Mouse (Mus musculus) spleen, embryonic (tissue): ENCODE measurements at regions not wholly inside any gene's neighbourhood (a gene's known extent, or its start where the extent isn't known, plus 50 kb on each side); places are given as distances from the start of the nearest gene placed in this dataset.

Experiments
- CTCF ChIA-PET: fragments of 350-600 bp; sonication (Branson Sonifier 250); formaldehyde crosslinking; loops from one replicate; lab custom pipeline; 2022; lab: Charles Lee

DNA sequence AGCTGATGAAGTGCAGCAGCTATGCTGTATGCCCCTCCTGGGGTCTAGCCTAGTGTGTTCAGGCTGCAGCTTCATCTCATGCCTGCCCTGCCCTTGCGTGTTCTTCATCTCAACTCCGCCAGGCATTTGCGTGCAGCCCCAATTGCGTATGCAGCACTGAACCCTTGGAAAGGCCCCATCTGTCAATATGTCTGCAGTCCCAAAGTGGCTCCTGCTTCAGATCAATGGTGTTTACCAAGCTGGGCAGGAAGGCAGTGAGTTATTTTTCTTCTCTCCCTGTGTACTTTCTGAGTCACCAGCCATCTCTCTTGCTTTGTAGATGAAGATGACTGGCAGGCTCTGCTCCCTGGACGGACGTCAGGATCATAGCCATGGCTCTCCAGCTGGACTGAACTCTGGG lies 264.5 kb downstream of the Matn1 start:
- CTCF ChIA-PET = no interaction called here

- CTCF ChIA-PET = no interaction called here
These were observed 268.5 kb downstream of the Matn1 start for GRCm38 (mm10) chr4:131212711-131213110.

GRCm38 (mm10) chr4:131215682-131216081 lies 271.5 kb downstream of the Matn1 start:
- CTCF ChIA-PET = no interaction called here

GRCm38 (mm10) chr4:131216361-131216760 lies 272.2 kb downstream of the Matn1 start:
- CTCF ChIA-PET = no interaction called here

GRCm38 (mm10) chr4:131217083-131217482 lies 272.9 kb downstream of the Matn1 start:
- CTCF ChIA-PET = no interaction called here

GRCm38 (mm10) chr4:131217571-131218155 lies 273.5 kb downstream of the Matn1 start:
- CTCF ChIA-PET = no interaction called here

DNA sequence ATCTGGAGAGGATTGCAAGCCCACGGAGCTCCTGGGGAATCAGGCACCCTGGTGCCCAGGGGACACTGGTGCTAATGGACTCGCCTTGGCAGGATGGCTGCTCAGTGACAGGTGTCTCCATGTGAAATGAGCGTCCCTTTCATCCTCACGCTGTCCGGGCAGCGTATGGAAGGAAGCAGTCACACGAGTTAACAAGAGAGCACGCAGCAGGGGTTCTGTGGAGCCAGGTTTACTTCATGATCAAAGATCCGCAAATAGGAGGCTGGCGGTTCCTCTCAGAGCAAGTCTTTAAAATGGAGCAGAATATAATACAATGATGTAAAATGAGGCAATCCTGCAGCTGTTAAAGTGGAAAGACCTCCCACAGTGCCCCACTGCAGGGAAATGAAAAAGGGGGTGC lies 276.8 kb downstream of the Matn1 start:
- CTCF ChIA-PET = no interaction called here

DNA sequence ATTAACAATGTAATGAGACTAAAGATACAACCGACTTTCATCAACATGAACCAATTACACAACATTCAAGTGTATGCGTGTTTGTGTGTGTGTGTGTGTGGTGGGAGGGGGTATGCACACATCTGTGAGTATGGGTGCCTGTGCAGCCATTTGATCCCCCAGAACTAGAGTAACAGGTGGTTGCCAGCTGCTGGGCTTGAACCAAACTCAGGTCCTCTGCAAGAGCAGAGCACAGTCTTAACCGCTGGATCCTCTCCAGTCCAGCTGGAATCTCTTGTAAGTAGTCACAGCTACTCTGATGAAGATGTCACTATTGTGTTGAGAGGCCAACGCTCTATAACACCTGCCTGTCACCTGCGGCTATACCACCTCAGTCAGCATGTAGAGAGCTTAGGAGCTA lies 286.2 kb downstream of the Matn1 start:
- CTCF ChIA-PET = no interaction called here

- CTCF ChIA-PET = no interaction called here
These were observed 292.4 kb downstream of the Matn1 start for GRCm38 (mm10) chr4:131236611-131237031.

- CTCF ChIA-PET = no interaction called here
These were observed 294.4 kb downstream of the Matn1 start for GRCm38 (mm10) chr4:131238591-131238990.

- CTCF ChIA-PET = no interaction called here
These were observed 294.9 kb downstream of the Matn1 start for GRCm38 (mm10) chr4:131239132-131239531.

DNA sequence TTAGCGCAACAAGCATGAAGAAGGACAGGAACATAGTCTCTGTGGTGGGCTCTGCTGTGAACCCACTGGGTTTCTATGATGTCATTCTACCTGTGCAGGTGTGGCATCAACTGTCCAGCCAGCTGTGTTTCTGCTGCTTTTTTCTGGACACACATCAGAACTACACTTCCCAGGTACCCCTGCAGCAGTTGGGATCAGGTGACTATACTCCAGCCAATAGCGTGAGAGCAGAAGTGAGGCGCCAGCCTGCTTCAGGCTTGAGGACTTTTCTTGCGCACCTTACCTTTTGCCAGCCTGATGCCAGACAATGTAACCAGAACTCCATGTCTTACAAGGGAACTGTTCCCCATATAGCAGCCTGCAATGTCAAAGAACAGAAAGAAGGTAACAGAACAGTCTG lies 296.3 kb downstream of the Matn1 start:
- CTCF ChIA-PET = no interaction called here

- CTCF ChIA-PET = no interaction called here
These were observed 298.1 kb downstream of the Matn1 start for GRCm38 (mm10) chr4:131242250-131242649.

DNA sequence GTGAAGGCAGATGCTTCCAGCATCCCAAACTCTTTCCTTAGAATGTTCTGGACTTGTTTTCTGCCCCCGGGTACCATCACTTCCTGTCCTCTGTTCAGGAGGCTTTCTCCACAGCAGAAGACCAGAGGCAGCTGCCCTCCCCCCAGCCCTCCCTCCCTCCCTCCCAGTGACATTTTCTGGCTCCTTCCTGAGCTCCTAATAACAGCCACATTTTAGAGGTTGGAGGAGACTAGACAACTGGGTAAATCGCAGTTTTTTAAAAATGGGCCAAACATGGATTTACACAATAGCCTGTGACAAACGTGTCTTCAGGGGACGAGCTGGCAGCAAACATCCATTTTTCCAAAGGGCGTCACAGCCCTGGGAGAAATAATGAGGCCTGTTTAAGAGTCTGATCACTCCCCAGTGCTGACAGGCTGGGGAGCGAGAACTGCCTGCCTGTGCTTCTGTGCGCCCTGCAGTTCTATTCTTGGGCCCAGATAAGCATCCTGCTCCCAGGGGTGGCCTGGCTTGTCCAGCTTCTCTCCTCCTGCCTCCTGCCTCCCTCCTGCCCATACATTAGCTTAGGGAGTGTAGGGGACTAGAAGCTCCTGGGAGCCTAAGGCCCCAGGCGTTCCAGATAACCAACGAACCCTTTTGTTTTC lies 299.7 kb downstream of the Matn1 start:
- CTCF ChIA-PET = no interaction called here

DNA sequence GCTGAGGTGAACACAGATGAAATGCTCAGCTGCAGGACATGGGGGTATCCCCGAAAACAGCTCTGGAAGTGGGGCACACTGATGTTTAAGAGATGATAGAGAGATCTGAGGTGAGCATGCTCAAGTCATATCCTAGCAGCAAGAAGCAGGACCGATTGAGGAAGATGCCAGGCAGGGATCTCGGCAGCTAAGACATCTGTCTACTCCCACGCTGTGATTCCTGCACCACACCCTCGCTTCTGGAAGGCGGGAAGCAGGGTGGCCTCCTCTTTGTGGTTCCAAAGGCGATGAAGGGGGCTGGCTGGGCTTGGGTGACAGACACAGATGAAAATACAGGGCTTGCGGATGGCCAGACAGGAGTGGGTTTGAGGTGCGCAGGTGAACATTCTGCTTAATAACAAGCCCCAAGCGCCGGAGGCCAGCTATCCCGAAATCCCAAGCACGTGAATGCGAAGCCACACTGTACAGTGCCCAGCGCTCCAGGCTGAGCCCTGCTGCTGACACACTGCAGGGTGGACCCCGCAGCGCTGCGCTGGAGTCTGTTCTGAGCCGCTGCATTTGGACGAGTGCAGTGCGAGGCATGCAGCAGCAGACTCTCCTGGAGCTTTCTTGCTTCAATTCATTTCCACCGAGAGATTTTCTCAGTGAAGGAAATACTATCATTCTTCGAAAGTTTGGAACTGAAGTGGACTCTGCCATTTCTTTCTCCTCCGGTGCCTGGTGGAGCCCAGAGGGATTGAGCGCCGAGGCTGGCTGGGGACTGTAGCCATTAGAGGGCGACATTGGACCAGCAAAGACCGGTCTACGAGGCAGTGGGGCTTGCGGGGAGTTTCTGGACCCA lies 308.6 kb downstream of the Matn1 start:
- CTCF ChIA-PET = no interaction called here

GRCm38 (mm10) chr4:131253443-131253817 lies 309.2 kb downstream of the Matn1 start:
- CTCF ChIA-PET = no interaction called here

DNA sequence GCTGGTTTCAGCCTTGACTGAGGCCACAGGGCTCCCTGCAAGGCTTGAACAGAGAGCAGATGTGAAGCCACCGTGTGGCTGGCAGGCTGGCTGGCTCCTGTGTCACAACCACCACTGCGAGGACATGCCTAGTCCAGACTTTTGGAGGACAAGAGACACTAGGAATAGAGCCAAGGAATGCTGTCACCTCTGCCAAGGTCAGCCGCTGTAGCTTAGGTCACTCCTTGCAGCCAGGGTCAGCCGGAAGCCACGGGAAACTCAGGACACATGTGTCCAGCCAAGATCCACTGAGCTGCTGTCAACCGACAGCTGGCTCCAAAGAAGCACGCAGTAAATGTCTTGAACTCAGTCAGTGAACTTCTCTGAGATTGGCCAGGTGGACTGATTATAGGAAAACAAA lies 310.1 kb downstream of the Matn1 start:
- CTCF ChIA-PET = no interaction called here

DNA sequence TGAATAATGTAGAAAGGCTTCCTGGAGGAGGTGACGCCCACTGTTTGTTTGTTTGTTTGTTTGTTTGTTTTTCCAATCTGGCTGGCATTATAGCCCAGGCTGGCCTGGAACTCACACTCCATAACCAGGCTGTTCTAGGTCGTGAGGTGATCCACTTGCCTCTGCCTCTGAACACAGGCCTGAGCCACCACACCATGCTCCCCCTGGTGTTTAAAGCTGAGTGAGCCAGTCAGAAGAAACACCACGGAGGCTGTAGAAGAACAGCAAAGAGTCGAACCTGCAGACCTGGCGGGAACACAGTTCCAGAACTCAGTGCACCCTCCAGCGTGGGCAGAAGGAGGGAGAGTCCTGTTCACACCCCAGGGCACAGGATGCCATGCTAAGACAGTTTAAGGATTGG lies 310.5 kb downstream of the Matn1 start:
- CTCF ChIA-PET = no interaction called here

GRCm38 (mm10) chr4:131261236-131261635 lies 317.1 kb downstream of the Matn1 start:
- CTCF ChIA-PET = no interaction called here

- CTCF ChIA-PET = no interaction called here
These were observed 318.7 kb downstream of the Matn1 start for GRCm38 (mm10) chr4:131262909-131263308.

GRCm38 (mm10) chr4:131266764-131267163 lies 322.6 kb downstream of the Matn1 start:
- CTCF ChIA-PET = no interaction called here

DNA sequence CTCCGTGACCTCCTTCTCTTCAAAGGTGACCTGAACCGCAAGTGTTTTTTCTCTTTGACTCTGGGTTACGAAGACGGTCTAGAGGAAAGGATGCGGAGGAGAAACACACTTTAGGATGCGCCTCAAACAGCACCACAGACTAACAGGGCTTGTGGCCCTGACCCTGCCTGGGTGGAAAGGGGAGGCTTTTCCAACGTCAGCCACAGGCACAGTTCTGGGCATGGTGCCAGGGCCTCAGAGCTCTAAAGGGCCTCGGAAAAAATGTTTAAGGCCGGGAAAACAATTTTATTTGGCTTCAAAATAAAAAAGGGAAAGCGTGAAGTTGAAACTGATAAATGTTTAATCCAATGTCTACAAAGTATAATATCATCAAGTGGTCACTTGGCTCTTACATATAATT lies 323.6 kb downstream of the Matn1 start:
- CTCF ChIA-PET = no interaction called here

GRCm38 (mm10) chr4:131270192-131270591 lies 326.0 kb downstream of the Matn1 start:
- CTCF ChIA-PET = no interaction called here
